Mouse (Mus musculus) T-helper 1 cell (primary cell): ENCODE data around the gene Tas2r134.

Experiments used
- in situ Hi-C: fragments of 300-600 bp; cut with MboI, MseI; formaldehyde crosslinking; loops from one replicate; pipeline ENCODE4 v1.15.1; 2025; ENCODE audit warnings: high pct_unique_total_duplicates

Gene Tas2r134

DNA sequence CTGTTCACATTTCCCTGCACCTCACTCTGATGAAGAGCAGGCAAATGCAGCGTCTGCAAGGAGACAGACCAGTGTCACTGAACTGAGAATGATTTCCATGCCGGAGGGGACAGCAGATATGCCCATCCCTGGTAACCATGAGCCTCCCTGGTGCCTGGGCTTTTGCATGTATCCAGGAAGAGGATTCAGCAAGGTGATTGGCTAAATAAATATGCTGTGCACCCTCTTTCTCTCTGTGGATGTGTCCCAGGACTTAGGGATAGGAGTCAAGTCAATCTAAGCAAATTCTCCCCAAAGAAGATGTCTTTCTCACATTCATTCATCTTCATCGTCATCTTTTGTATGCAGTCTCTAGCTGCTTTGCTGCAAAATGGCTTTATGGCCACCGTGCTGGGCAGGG, at the start of gene Tas2r134:
TSS of gene Tas2r134 (plus strand) at position 301 of the 400 bp plus-strand sequence.
- in situ Hi-C loops = no loop called here

DNA sequence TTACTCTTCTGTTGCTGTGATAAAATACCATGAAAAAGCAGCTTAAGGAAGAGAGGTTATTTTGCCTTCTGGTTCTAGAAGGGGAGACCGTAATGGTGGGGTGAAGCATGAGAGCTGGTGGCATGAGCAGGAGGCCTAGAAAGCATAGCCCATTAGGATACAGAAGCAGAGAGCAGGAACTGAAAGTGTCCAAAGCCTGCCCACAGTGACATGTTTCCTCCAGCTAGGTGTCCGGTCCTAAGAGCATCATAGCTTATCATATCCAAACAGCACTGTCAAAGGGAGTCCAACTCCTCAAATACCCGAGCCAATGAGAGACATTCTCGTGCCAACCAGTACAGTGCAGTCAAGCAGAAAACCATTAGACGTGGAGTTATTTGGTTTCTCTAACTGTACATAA, 47.5 kb upstream of the Tas2r134 start:
- in situ Hi-C loops = no loop called here

DNA sequence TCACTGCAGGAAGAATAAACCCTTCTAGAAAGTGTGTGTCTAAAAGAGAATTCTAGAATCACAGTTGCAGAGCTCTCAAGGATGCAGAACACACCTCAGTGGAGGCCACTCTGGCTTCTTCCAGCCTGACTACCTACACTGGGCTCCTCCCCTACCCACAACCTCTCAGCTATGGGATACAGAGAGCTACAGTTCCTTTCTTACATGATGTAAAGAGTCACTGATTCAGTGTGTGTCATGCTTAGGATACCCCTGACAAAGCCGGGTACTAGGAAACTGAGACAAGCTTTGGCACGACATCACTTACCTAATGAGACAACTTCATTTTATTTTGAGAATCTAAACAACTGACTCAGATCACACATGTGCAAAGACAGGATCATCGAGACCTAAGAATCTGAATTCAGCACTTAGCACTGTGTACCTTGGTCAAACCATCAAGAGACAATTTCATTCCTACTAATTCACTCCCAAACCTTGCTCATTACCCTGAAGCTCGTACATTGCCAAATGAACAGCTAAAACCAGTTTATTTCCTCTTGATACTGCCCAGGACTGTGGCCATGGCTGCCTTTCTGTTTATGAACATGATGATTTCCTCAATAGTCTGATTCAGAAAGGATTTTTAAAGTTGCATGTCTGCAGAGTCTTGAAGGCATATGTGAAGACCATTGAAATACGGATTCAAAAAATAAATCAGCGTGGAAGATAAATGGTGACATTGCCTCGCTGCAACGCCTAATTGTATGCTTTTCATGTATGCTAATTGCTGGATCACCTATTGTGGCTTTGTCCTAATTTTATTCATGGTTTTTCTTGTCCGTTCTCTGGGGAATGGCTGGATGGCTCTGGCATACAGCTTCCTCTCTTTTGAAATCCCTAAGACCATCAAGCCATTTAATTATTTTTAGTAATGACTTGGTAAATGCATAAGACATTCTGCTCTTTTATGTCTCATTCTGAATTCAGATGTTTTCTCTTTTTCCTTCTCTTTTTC, 43.0 kb upstream of the Tas2r134 start:
- in situ Hi-C loops = no loop called here

DNA sequence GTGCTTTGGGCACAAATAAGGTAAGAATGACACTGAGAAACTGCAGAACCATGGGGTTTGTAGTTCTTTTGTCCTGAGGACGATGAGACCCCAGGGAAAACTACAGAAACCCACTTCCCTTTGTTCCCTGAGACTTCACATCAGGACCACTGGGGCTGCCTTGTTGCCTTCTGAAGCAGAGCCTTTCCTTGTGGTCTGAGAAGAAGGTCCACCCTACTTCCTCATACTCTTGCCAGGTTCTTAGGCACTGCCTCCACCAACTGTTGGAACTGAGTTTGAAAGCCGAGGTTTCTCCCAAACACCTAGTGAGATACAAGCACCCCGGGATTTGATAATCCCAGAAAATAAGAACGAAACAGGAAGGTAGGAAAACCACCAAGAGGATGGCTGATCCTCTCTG, 39.0 kb upstream of the Tas2r134 start:
- in situ Hi-C loops = no loop called here

DNA sequence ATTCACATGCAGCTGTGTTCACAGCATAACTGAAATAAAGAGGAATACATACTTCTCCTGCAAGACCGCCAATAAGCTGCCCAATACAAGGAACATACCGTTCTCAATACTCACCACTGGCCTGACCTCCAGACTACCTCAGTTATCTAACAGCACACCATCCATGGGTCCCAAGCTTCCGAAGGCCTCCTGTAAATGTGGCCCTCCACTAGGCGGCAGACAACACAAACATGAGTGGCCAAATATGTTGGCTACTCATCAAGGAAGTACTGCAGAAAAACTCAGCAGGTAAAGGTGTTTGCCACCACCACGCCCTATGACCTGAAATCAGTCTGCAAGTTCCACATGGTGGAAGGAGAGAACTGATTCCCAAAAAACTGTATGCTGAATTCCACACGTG, 38.4 kb upstream of the Tas2r134 start:
- in situ Hi-C loops = no loop called here

DNA sequence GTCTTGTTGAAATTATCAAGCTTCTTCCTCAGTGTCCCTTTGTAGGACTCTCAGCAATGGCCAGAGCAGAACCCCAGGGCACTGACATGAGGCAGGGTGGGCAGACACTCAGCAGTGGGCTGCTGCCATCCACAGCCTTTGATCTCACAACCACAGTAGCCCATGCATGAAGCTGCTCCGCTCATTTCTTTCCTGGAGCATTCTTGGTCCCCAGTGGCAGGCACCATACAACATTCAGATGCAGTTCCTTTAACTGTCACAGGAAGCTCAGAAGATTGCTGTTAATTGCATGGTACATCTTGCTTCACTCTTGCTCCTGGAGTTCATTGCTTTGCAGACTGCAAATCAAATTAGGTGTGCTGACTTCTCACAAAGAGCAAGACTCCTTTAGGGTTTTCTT, 37.7 kb upstream of the Tas2r134 start:
- in situ Hi-C loops = no loop called here

DNA sequence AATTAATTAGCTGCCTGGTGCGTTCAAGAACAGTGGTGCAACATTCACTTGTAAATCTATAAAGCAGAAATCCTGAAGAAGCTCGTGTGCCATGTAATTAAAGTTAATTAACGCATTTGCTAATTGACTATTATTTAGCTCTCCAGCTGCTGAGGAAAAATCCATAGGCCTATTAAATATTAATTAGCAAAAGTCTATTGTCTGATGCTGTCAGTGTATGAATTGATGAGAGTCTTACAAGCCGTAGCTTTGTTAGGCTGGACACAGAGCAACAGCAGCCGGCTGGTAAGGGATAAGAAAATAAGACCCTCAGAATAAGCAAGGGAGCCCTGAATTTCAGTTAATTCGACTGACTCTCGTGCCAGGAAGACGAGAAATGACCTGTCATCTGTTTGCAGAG, 37.0 kb upstream of the Tas2r134 start:
- in situ Hi-C loops = no loop called here

GRCm38 (mm10) chr2:51592157-51592556, 35.2 kb upstream of the Tas2r134 start:
- in situ Hi-C loops = no loop called here

DNA sequence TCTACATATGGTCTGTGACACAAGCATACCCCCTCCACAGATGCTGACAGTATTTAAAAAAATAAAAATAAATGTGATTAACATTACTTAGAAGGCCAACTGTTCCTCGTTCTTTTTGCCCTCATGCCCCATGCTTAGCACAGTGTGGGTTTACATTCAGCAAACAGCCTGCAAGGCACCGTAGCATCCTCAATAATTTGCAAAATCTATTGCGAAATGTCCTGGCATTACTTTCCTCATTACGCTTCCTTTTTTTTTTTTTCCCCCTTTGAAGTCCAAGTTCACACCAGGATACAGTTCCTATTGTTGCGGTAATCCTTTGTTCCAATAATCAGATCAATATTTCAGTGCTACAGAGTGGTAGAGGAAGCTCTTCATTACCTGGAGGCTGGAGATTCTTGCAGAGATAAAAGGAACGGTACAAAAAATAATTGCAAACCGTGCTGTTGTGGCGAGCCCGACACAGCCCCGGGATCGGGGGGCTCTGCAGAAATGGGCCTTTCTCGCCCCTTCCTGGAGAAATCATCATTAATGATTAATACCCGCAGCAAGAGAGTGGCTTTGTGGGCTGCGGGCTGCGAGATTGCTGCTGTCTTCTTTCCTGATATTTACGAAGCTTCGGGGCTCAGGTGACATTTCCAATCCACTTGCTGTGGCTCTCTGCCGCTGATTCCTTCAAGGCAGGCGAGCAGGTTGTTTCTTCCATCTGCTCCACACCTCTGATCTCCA, 27.7 kb upstream of the Tas2r134 start:
- in situ Hi-C loops = no loop called here

GRCm38 (mm10) chr2:51600202-51600487, 27.2 kb upstream of the Tas2r134 start:
- in situ Hi-C loops = no loop called here

- in situ Hi-C loops = no loop called here
These were observed 26.4 kb upstream of the Tas2r134 start for GRCm38 (mm10) chr2:51600873-51601272.

DNA sequence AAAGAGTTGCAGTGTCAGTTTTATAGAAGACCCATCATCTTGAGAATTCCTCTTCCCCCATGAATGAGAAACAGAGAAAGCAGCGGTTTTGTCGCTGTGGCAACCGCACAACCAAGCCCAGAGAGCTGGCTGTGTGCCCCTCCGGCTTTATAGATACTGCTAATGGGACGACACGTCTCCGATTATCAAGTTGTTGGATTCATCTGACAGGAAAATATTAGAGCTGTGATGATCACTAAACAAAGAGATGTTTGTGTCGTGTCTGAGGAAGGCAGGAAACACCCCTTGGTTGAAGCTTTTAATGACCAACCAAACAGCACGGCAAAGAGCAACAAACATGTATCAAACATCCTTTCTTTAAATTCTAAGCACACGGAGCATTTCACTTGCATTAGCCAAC, 17.0 kb upstream of the Tas2r134 start:
- in situ Hi-C loops = no loop called here

GRCm38 (mm10) chr2:51610897-51611296, 16.4 kb upstream of the Tas2r134 start:
- in situ Hi-C loops = no loop called here

GRCm38 (mm10) chr2:51613716-51614115, 13.6 kb upstream of the Tas2r134 start:
- in situ Hi-C loops = no loop called here

DNA sequence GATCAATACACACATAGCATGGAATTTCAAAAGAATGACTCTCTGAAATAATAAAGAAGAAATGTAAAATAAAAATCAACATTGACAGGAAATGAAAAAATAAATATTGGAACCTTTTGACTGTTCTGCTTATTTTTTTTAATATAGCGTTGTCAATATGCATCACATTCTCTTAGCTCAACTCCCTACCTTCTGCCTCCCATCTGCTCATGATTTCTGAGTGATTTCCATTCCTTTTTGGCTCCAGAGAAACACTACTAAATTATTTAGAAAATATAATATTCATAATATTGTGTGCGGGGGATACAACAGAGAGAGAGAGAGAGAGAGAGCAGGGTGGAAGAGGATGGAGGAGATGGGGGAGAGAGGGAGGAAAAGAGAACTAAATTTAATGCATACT, 5.4 kb upstream of the Tas2r134 start:
- in situ Hi-C loops = no loop called here

GRCm38 (mm10) chr2:51626007-51626406, 1.3 kb upstream of the Tas2r134 start:
- in situ Hi-C loops = no loop called here

DNA sequence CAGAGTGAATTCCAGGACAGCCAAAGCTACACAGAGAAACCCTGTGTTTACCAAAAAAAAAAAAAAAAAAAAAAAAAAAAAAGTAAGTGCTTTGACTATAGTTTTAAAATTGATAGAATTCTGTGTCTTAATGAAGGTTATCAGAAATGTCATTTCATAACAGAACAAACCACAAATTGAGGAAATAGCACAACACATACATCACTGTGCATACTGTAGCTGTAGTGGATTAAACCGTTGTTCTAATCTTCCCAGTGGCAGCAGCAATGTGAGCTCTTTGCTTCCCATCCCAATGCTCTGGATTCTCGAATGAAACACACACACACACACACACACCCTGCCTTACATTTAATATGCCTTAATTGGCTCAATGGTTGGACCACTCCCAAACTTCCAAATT, 4.1 kb downstream of the Tas2r134 start:
- in situ Hi-C loops = no loop called here

GRCm38 (mm10) chr2:51637681-51638080, 10.4 kb downstream of the Tas2r134 start:
- in situ Hi-C loops = no loop called here

- in situ Hi-C loops = no loop called here
These were observed 14.3 kb downstream of the Tas2r134 start for GRCm38 (mm10) chr2:51641635-51642034.

DNA sequence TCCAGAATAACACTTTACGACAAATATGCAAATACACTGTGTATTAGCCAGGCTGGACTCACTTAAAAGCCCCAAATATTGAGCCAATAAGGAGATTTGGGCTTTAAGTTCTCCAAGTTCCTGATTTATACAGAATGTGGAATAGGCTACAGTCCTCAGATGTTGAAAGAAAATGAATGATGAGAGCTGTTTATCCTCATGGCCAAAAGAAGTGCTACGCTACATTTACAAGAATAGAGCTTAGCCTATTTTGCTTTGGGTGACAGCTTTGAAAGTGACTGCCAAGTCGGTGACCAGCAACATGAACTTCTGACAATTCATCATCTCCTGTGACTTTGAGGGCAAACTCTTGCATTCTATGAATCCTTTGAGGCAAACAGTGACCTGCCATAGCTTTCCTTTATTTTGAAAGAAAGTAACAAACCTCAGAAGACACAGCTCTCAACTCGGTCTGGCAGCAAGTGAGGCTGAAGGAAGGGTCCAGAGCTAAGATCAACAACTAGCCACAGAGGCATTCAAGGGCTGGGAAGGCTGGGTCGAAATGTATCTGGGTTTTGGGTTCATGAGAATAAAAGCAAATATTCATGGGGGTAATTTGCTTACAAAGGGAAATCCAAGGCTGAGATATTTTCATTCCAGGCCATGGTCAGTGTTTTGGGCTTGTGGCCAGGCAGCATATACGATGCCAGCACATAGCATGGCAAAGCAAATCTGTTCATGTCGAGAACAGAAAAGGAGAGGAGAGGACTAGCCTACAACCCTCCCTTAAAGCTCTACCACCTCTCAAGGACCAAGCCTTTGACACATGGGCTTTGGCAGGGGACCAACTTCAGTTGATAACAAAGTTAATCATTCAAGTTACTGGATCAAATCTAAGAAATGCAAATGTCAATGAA, 16.2 kb downstream of the Tas2r134 start:
- in situ Hi-C loops = no loop called here

DNA sequence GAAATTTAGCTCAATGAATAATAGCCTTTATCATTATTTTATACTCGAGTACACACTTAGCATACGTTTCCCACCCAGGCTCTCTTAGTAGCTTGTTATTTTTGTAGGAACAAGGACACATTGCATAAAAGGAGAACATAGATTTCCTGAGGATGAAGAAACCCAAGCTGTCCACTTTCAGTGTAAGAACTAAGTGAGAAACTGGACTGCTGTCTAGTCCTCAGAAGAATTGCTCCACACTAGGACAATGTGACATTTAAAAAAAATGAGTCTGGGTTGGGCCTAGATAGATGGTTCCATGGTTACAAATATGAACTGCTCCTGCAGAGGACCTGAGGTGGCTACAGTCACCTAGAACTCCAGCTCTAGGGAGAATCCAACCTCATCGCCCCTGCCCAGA, 20.7 kb downstream of the Tas2r134 start:
- in situ Hi-C loops = no loop called here

- in situ Hi-C loops = no loop called here
These were observed 22.6 kb downstream of the Tas2r134 start for GRCm38 (mm10) chr2:51649887-51650286.
